Comparison of ENCODE assay signal across 26 mouse cellular contexts in the genomic region with DNA sequence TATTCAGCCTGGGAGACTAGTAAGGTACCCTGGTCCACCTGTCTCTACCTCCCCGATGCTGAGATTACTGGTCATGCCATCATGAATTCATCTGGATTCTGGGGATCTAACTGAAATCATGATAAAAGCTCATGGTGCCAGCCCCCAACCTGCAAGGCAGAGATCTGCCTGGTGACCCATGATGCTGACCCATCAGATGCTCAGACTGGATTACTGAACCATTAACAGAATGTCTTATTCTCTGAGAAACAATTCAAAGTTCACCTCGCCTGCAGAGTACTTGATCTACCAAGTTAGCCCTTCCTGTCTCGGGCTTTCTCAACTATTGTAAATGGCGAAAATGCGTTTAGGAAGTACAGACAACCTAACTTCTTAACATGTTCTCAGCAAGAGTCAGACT. TPM values are rescaled to one million over a fixed set of nuclear protein-coding genes. Genes with fewer than 3 reads are reported as not detected.
DNase-seq lines count a peak whose midpoint lies in the region; ATAC-seq lines count a peak whose summit lies in the region.
"Had no signal": no experiment of that assay in that cellular context is flagged by ENCODE, and none has a peak within 500 bp of the region (broad histone marks: within the 10 kb centered on the region; RNA-seq: fewer than 3 reads in every experiment).

No protein-coding gene starts in this region.

- no peaks in the 10 kb centered on the region for H3K9me3 ChIP-seq in kidney, embryonic 16.5 days (ENCODE audit: low read length)
- no peaks in the 10 kb centered on the region for H3K9me3 ChIP-seq in midbrain, embryonic 11.5 days (ENCODE audit: control insufficient read depth, low read length)
- H3K9me3 ChIP-seq in midbrain, embryonic 14.5 days (ENCODE audit: control insufficient read depth, low read length): no peaks in the 10 kb centered on the region
- H3K9me3 ChIP-seq: embryonic facial prominence, embryonic 12.5 days; embryonic facial prominence, embryonic 15.5 days; hindbrain, embryonic 13.5 days had no signal

- no peak for ATAC-seq in kidney, embryonic 16.5 days (ENCODE audit: low FRiP score, low TSS enrichment)
- ATAC-seq in midbrain, embryonic 11.5 days (ENCODE audit: low FRiP score): no peak
- ATAC-seq in midbrain, embryonic 14.5 days (ENCODE audit: low FRiP score, low TSS enrichment): no peak
- ATAC-seq: forebrain, embryonic 14.5 days; forebrain, postnatal 0 days; Patski had no signal

- H3K27ac ChIP-seq in kidney, embryonic 16.5 days (ENCODE audit: low read length): no peak overlapping the region
- H3K27ac ChIP-seq in midbrain, embryonic 11.5 days (ENCODE audit: low read depth, low read length): no peak overlapping the region
- no peak overlapping the region for H3K27ac ChIP-seq in midbrain, embryonic 14.5 days (replicated peaks; ENCODE audit: low read depth, low read length)
- H3K27ac ChIP-seq: embryonic facial prominence, embryonic 12.5 days; embryonic facial prominence, embryonic 15.5 days; gastrocnemius, adult 2 months; hindbrain, embryonic 13.5 days had no signal

- H3K4me1 ChIP-seq in kidney, embryonic 16.5 days (ENCODE audit: insufficient read depth, low read length): no peaks in the 10 kb centered on the region
- H3K4me1 ChIP-seq in midbrain, embryonic 11.5 days (ENCODE audit: control insufficient read depth, insufficient read depth, low read length): peaks cover 13% of the 10 kb centered on the region
- H3K4me1 ChIP-seq in midbrain, embryonic 14.5 days (ENCODE audit: control insufficient read depth, insufficient read depth, low read length): peaks cover 9% of the 10 kb centered on the region; the same call in 1 of the 2 replicates
- H3K4me1 ChIP-seq: embryonic facial prominence, embryonic 12.5 days; embryonic facial prominence, embryonic 15.5 days had no signal

- no peaks in the 10 kb centered on the region for H3K27me3 ChIP-seq in kidney, embryonic 16.5 days (ENCODE audit: insufficient read depth, low read length)
- no peaks in the 10 kb centered on the region for H3K27me3 ChIP-seq in midbrain, embryonic 11.5 days (ENCODE audit: control insufficient read depth, insufficient read depth, low read length)
- no peaks in the 10 kb centered on the region for H3K27me3 ChIP-seq in midbrain, embryonic 14.5 days (ENCODE audit: control insufficient read depth, insufficient read depth, low read length)
- H3K27me3 ChIP-seq: embryonic facial prominence, embryonic 12.5 days; embryonic facial prominence, embryonic 15.5 days; hindbrain, embryonic 13.5 days; Patski had no signal

- no peak overlapping the region for H3K9ac ChIP-seq in kidney, embryonic 16.5 days (replicated peaks; ENCODE audit: low read length)
- H3K9ac ChIP-seq in midbrain, embryonic 11.5 days (ENCODE audit: low read length): no peak overlapping the region
- H3K9ac ChIP-seq in midbrain, embryonic 14.5 days (replicated peaks; ENCODE audit: low read length): no peak overlapping the region
- H3K9ac ChIP-seq: embryonic facial prominence, embryonic 12.5 days; embryonic facial prominence, embryonic 15.5 days; forebrain, postnatal 0 days; hindbrain, embryonic 13.5 days had no signal

- DNase-seq in kidney, adult 11 months: peak; percentile 76
- peak; percentile 59 for DNase-seq in midbrain, embryonic 11.5 days (ENCODE audit: low spot score, missing footprints)
- DNase-seq in midbrain, embryonic 14.5 days: no peak
- peak; percentile 68 for DNase-seq in kidney, postnatal 14 days
- DNase-seq in kidney, postnatal 4 days: peak; percentile 21 to 44
- DNase-seq in layer of hippocampus, postnatal 25 days (ENCODE audit: extremely low spot score in 1 of 2, low spot score in 1 of 2): no peak
- DNase-seq in yolk sac, embryonic 10.5 days (ENCODE audit: low spot score): no peak
- DNase-seq: adrenal gland, adult 2 months; adrenal gland, postnatal 14 days; cerebellum, adult 11 months; cerebellum, adult 2 months; cerebellum, adult 9-11 months; cerebellum, postnatal 25 days; forebrain, postnatal 0 days; gastrocnemius, adult 2 months; gastrocnemius, postnatal 14 days; heart, adult 11 months had no signal

- 86% methylated on average over 5 of the region's 5 CpGs for WGBS in kidney, embryonic 16.5 days
- WGBS in midbrain, embryonic 11.5 days: 86% methylated on average over 5 of the region's 5 CpGs
- 93% methylated on average over 5 of the region's 5 CpGs for WGBS in midbrain, embryonic 14.5 days

- H3K36me3 ChIP-seq in kidney, embryonic 16.5 days (ENCODE audit: insufficient read depth, low read length): no peaks in the 10 kb centered on the region
- H3K36me3 ChIP-seq in midbrain, embryonic 11.5 days (ENCODE audit: control insufficient read depth, insufficient read depth, low read length): no peaks in the 10 kb centered on the region
- no peaks in the 10 kb centered on the region for H3K36me3 ChIP-seq in midbrain, embryonic 14.5 days (ENCODE audit: control insufficient read depth, insufficient read depth, low read length)
- H3K36me3 ChIP-seq: embryonic facial prominence, embryonic 12.5 days; embryonic facial prominence, embryonic 15.5 days; hindbrain, embryonic 13.5 days had no signal

- no peak overlapping the region for H3K4me3 ChIP-seq in kidney, embryonic 16.5 days (ENCODE audit: low read length)
- no peak overlapping the region for H3K4me3 ChIP-seq in midbrain, embryonic 11.5 days (ENCODE audit: low read depth, low read length)
- H3K4me3 ChIP-seq in midbrain, embryonic 14.5 days (replicated peaks; ENCODE audit: low read depth, low read length): no peak overlapping the region
- H3K4me3 ChIP-seq: embryonic facial prominence, embryonic 12.5 days; embryonic facial prominence, embryonic 15.5 days; gastrocnemius, adult 2 months; hindbrain, embryonic 13.5 days had no signal

- H3K4me2 ChIP-seq in kidney, embryonic 16.5 days (replicated peaks; ENCODE audit: low read depth, low read length): no peak overlapping the region
- no peak overlapping the region for H3K4me2 ChIP-seq in midbrain, embryonic 11.5 days
- no peak overlapping the region for H3K4me2 ChIP-seq in midbrain, embryonic 14.5 days (ENCODE audit: low read length)
- H3K4me2 ChIP-seq: embryonic facial prominence, embryonic 12.5 days; embryonic facial prominence, embryonic 15.5 days; heart, embryonic 11.5 days; hindbrain, embryonic 13.5 days had no signal

RNA-seq across cellular contexts. Expression of a gene that starts 20.4 kb away (rescaled TPM):
- polyA plus RNA-seq in kidney, embryonic 16.5 days (2015; fragmentation: Nextera tagmentation; extraction: Ambion mirVana): 0.91 and 1.1 TPM in 2 replicates
- polyA plus RNA-seq in midbrain, embryonic 11.5 days (2014; fragmentation: Nextera tagmentation; extraction: Ambion mirVana): 2.4 and 2.8 TPM in 2 replicates
- polyA plus RNA-seq in midbrain, embryonic 14.5 days (2014; fragmentation: Nextera tagmentation; extraction: Ambion mirVana): 25.7 and 28.9 TPM in 2 replicates
- total RNA-seq in layer of hippocampus, postnatal 25 days (2021): 1 to 10 TPM; 2.6 TPM
- total RNA-seq: common myeloid progenitor, adult 5-6 weeks; hematopoietic stem cell, adult 5-6 weeks had no signal

Comparison
In these comparisons a context has a peak if more than half of its experiments do, and no peak if none do; other contexts are left out.
1. DNase-seq: peak in kidney, adult 11 months (single experiment), midbrain, embryonic 11.5 days (single experiment), kidney, postnatal 14 days (single experiment) and kidney, postnatal 4 days (2 of 2); none in midbrain, embryonic 14.5 days (single experiment), layer of hippocampus, postnatal 25 days (0 of 2) and yolk sac, embryonic 10.5 days (single experiment).